8 mouse cellular contexts compared by ENCODE assay signal in the genomic region with DNA sequence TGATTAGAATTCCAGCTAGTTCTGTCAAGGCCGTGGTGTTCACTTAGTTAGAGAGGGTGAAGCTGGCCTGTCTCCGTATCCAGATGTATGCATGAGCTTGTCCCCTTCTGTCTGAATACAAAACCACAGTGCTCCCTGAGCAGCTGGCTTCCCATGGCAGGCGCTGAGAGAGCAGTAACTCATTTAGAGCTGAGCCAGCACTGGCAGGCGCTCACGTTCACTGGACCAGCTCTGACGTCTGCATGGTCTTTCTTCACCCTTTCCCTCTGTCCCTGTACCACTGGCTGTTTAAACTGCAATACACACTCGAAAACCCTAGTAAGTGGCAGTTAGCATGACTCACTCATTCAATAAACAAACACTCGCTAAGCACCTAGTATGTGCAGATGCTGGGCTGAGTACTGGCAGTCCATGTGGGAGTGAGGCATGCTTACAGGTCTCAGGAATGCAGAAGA. TPM values are rescaled to one million over a fixed set of nuclear protein-coding genes. Genes with fewer than 3 reads are reported as not detected.
A peak's percentile ranks its signal among the peaks of the same experiment; 100 is the strongest.
DNase-seq lines count a peak whose midpoint lies in the region; ATAC-seq and TF ChIP-seq lines count a peak whose summit lies in the region.

No protein-coding gene starts in this region.

- WGBS in heart, embryonic 12.5 days = 57% methylated on average over 8 of the region's 8 CpGs
- 56% methylated on average over 8 of the region's 8 CpGs for WGBS in limb, embryonic 14.5 days
- 76% methylated on average over 8 of the region's 8 CpGs for WGBS in midbrain, embryonic 10.5 days

- ATAC-seq in heart, embryonic 12.5 days (ENCODE audit: insufficient number of reproducible peaks, low FRiP score) = no peak
- ATAC-seq in limb, embryonic 14.5 days (ENCODE audit: low FRiP score, low read depth) = peak; percentile 30; the same call in 1 of the 2 replicates

- peak overlapping the region; percentile 76 for H3K27ac ChIP-seq in heart, embryonic 12.5 days (ENCODE audit: poor library complexity, severe bottlenecking)
- H3K27ac ChIP-seq in limb, embryonic 14.5 days (replicated peaks; ENCODE audit: low read depth, low read length) = 0 out of 2 replicates have a peak overlapping the region, but pooled peaks have one; percentile 49
- H3K27ac ChIP-seq in midbrain, embryonic 10.5 days (replicated peaks) = no peak overlapping the region

- no peaks in the 10 kb centered on the region for H3K36me3 ChIP-seq in heart, embryonic 12.5 days
- no peaks in the 10 kb centered on the region for H3K36me3 ChIP-seq in limb, embryonic 14.5 days (ENCODE audit: control insufficient read depth, insufficient read depth, low read length)
- no peaks in the 10 kb centered on the region for H3K36me3 ChIP-seq in midbrain, embryonic 10.5 days

- no peak overlapping the region for H3K4me3 ChIP-seq in heart, embryonic 12.5 days
- H3K4me3 ChIP-seq in limb, embryonic 14.5 days (replicated peaks; ENCODE audit: low read length) = no peak overlapping the region
- H3K4me3 ChIP-seq in midbrain, embryonic 10.5 days = no peak overlapping the region

- no peak for TF ChIP-seq POLR2A in limb, embryonic 14.5 days (IDR thresholded peaks at IDR 0.05; ENCODE audit: borderline replicate concordance, extremely low read depth, insufficient read depth, insufficient read length)

- H3K4me1 ChIP-seq in heart, embryonic 12.5 days (replicated peaks) = peaks cover 14% of the 10 kb centered on the region
- peaks cover 10% of the 10 kb centered on the region for H3K4me1 ChIP-seq in limb, embryonic 14.5 days (ENCODE audit: control insufficient read depth, insufficient read depth, low read length)
- H3K4me1 ChIP-seq in midbrain, embryonic 10.5 days = peaks cover 23% of the 10 kb centered on the region

- H3K9ac ChIP-seq in heart, embryonic 12.5 days = no peak overlapping the region
- H3K9ac ChIP-seq in limb, embryonic 14.5 days (ENCODE audit: low read depth, low read length, severe bottlenecking) = no peak overlapping the region

- DNase-seq in adrenal gland, adult 8-10 months = peak; percentile 20
- DNase-seq in adrenal gland, postnatal 4 days (ENCODE audit: low spot score in 2 of 2) = no peak
- DNase-seq in NIH3T3 (ENCODE audit: low read depth) = peak; percentile 79
- peak; percentile 8 for DNase-seq in limb, embryonic 14.5 days (ENCODE audit: low spot score)
- no peak for DNase-seq in midbrain, embryonic 10.5 days (ENCODE audit: low spot score)
- no peak for DNase-seq in urinary bladder, postnatal 10 days (ENCODE audit: low spot score)
- DNase-seq in c-Kit-positive CD71-positive TER-119-positive erythroid progenitor cells, embryonic 14.5 days (ENCODE audit: low spot score) = no peak

- H3K27me3 ChIP-seq in heart, embryonic 12.5 days (replicated peaks) = no peaks in the 10 kb centered on the region
- H3K27me3 ChIP-seq in limb, embryonic 14.5 days (ENCODE audit: control insufficient read depth, insufficient read depth, low read length) = no peaks in the 10 kb centered on the region
- H3K27me3 ChIP-seq in midbrain, embryonic 10.5 days (ENCODE audit: low read depth, poor library complexity, severe bottlenecking) = no peaks in the 10 kb centered on the region

- H3K9me3 ChIP-seq in heart, embryonic 12.5 days (replicated peaks) = no peaks in the 10 kb centered on the region
- H3K9me3 ChIP-seq in limb, embryonic 14.5 days (ENCODE audit: control insufficient read depth, low read length) = no peaks in the 10 kb centered on the region
- no peaks in the 10 kb centered on the region for H3K9me3 ChIP-seq in midbrain, embryonic 10.5 days (replicated peaks)

- H3K4me2 ChIP-seq in heart, embryonic 12.5 days = peak overlapping the region; percentile 25; the same call in 1 of the 2 replicates
- H3K4me2 ChIP-seq in limb, embryonic 14.5 days (replicated peaks; ENCODE audit: low read depth, low read length, severe bottlenecking) = no peak overlapping the region

RNA-seq across cellular contexts. Expression of gene Trib2, which starts 33.7 kb away (rescaled TPM):
- total RNA-seq in adrenal gland, adult 8-10 months (2022) = 10 to 100 TPM; 12.4 to 21.2 (median 16.4) TPM
- 10 to 100 TPM; 25.6 to 27.4 TPM for total RNA-seq in adrenal gland, postnatal 4 days (2021)
- 66.6 and 67.4 TPM in 2 replicates for polyA plus RNA-seq in heart, embryonic 12.5 days (2016; fragmentation: Nextera tagmentation; extraction: Ambion mirVana)
- 44.7 and 53.0 TPM in 2 replicates for polyA plus RNA-seq in limb, embryonic 14.5 days (2012; rRNA removed)
- polyA plus RNA-seq in limb, embryonic 14.5 days (2014; fragmentation: Nextera tagmentation; extraction: Ambion mirVana) = 64.2 and 71.1 TPM in 2 replicates
- polyA plus RNA-seq in midbrain, embryonic 10.5 days (2016; fragmentation: Nextera tagmentation; extraction: Ambion mirVana) = 46.5 and 59.2 TPM in 2 replicates

Comparison
In these comparisons a context has a peak if more than half of its experiments do, and no peak if none do; other contexts are left out.
1. DNase-seq: peak in adrenal gland, adult 8-10 months (single experiment), NIH3T3 (single experiment) and limb, embryonic 14.5 days (single experiment); none in adrenal gland, postnatal 4 days (0 of 2), midbrain, embryonic 10.5 days (single experiment), urinary bladder, postnatal 10 days (single experiment) and c-Kit-positive CD71-positive TER-119-positive erythroid progenitor cells, embryonic 14.5 days (single experiment).